Mouse (Mus musculus) retina, postnatal 1 day (tissue): ENCODE measurements around the gene Pi16.
A peak's percentile ranks its signal among the peaks of the same experiment; 100 is the strongest.

ENCODE experiments used
- DNase-seq: peaks from one replicate; pipeline ENCODE4 v3.0.0-alpha.2; 2012

Pi16 gene

GRCm38 (mm10) chr17:29360761-29361221 is 43.3 kb downstream of the Pi16 start, which contains the start of gene Fgd2:
Gene Fgd2 (plus strand): TSS chr17:29360914.
- no peak for DNase-seq

- no peak for DNase-seq
These were observed 44.7 kb downstream of the Pi16 start for GRCm38 (mm10) chr17:29361982-29362691.

GRCm38 (mm10) chr17:29363109-29363508 is 45.6 kb downstream of the Pi16 start:
- no peak for DNase-seq

- DNase-seq, result no peak
These were observed 47.7 kb downstream of the Pi16 start for GRCm38 (mm10) chr17:29365105-29365621.

DNA sequence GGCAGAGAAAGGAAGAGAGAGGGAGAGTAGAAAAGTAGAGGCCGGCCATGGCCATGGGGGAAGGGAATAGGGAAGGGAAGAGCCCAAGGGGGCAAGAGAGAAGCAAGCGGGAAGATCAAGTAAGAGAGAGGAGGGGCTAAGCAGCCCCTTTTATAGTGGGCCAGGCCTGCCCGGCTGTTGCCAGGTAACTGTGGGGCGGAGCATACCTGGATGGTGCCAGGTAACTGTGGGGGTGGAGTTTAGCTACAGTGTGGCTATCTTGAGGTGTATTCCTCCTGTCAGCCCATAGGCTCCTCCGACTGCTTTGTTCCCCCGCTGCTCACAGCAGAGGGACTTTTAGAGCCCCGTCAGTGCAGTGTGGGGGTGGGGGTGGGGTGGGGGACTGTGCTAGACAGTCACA is 51.2 kb downstream of the Pi16 start:
- DNase-seq, result no peak

- peak; percentile 95 for DNase-seq
These were observed 53.7 kb downstream of the Pi16 start for GRCm38 (mm10) chr17:29370984-29371723.

GRCm38 (mm10) chr17:29375871-29376270 is 58.4 kb downstream of the Pi16 start:
- no peak for DNase-seq

DNA sequence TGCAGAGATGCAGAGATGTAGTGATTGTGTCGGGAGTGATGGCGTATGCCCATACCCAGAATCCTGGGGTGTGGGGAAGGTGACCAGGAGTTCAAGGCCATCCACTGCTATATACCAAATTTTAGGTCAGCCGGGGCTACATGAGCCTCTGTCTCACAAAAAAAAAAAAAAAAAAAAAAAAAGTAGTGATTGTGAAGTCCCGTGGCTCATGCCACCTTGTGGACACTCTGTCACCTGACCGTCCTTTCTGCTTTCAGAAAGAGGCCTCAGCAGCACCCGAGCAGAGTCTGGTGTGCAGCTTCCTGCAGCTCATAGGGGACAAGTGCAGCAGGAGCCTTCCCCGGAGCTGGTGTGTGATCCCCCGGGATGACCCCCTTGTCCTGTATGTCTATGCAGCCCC is 60.6 kb downstream of the Pi16 start:
- DNase-seq, result no peak
